Mouse (Mus musculus): Measurements from ENCODE around the gene Gm9745.
"Not testable (repeated sequence)": the region's sequence is repeated elsewhere in the genome, so short reads cannot be mapped to it uniquely, and the experiment has no call there.

Gene Gm9745

GRCm38 (mm10) chr13:8948131-8948530 is at the start of gene Gm9745:
TSS of gene Gm9745 (minus strand) at chr13:8948231.
- DNase-seq (ENCODE audit: low read depth): not testable (repeated sequence)

GRCm38 (mm10) chr13:8997221-8997620 is 49.2 kb upstream of the Gm9745 start:
- DNase-seq (ENCODE audit: low read depth): not testable (repeated sequence)

GRCm38 (mm10) chr13:8995990-8996786 is 48.2 kb upstream of the Gm9745 start, which contains the start of gene Gtpbp4:
TSS of gene Gtpbp4 (minus strand) at chr13:8996083.
- DNase-seq (ENCODE audit: low read depth): peak; percentile 97

- DNase-seq (ENCODE audit: low read depth): peak; percentile 15
Observed at GRCm38 (mm10) chr13:8995159-8995989, 47.3 kb upstream of the Gm9745 start.

DNA sequence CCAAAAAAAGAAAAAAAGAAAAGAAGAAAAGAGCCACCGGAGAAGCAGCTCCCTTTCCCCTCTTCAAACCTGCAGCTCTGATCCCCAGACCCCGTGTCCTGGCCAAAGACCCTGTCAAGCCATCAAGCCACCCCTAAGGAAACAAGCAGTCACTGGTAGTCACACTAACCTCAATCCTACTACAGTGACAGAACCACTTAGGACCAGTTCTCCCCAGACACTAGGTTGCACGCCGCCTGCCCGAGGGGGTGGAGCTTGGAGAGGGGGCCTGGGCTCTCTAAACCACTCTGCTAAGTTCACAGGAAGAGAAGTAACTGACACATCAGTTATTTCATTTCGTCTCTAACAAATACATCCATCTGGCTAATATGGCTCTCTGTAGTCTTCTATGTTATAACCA is 44.2 kb upstream of the Gm9745 start:
- DNase-seq (ENCODE audit: low read depth): no peak

- no peak for DNase-seq (ENCODE audit: low read depth)
Observed at GRCm38 (mm10) chr13:8972972-8973371, 24.9 kb upstream of the Gm9745 start.

GRCm38 (mm10) chr13:8972369-8972768 is 24.3 kb upstream of the Gm9745 start:
- no peak for DNase-seq (ENCODE audit: low read depth)

DNA sequence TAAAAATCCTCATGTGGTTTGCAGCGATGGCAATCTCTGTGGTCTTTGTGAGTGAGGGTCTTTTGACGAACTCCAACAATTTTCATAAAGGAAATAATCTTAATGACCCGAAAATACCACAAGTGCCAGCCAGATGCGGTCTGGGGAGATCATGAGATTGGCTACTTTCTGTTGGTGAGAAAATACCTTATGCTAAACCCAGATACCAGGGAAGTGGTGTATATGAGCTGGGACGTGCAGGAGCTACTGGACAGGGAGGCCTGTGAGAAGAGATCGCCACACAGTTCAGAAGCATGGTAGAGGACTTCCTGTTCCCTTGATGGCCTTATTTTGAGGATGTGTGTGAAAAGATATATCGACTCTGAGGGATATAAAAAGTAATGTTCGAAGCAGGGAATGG is 19.7 kb upstream of the Gm9745 start:
- DNase-seq (ENCODE audit: low read depth): no peak

DNA sequence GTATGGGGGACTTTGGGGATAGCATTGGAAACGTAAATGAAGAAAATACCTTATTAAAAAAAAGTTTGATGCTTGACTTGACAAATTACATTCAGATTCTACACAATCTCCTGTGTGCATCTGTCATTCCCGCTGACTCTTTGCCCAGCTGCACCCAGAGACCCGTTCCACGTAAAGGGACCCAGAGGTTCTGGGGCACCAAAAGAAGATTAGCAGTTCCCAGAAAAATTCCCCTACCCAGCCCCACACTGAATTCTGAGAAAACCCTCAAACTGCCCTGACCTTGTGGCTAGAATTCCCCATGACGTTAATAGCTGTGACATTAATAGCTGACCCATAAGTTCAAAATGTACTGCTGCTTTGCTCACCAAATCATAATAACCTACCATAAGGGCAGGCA is 17.2 kb upstream of the Gm9745 start:
- no peak for DNase-seq (ENCODE audit: low read depth)

GRCm38 (mm10) chr13:8962266-8962665 is 14.2 kb upstream of the Gm9745 start:
- not testable (repeated sequence) for DNase-seq (ENCODE audit: low read depth)

DNA sequence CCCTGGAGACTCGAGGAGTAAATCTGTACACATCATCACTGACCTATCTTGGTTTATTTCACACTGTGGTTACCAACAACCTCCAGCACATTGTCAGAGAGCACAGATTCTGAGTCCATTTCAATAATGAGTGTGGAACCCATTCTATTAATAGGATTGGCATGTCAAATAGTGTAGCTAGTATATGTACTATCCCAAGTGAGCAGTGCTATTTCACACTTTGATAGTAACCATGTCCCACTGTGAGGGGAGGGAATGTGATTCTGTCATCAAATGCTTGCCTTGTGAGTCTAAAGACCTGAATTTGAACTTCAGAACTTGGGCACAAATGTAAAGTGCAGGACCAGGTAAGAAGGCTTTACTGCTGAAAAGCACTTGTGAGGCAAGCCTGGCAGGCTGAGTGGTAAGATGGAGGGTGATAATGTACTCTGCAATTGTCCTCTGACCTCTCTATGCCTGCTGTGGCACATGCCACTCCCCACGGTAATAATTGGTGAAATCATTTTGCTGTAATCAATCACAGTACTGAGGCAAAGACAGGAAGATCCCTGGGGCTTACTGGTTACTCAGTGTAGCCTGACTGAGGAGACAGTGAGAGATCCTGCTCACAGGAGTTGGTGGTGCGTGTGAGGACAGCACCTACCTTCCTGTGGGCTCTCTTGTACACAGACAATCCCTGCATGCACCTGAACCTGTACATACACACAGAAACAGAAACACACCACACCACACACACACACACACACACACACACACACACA is 13.3 kb upstream of the Gm9745 start:
- DNase-seq (ENCODE audit: low read depth): not testable (repeated sequence)

DNA sequence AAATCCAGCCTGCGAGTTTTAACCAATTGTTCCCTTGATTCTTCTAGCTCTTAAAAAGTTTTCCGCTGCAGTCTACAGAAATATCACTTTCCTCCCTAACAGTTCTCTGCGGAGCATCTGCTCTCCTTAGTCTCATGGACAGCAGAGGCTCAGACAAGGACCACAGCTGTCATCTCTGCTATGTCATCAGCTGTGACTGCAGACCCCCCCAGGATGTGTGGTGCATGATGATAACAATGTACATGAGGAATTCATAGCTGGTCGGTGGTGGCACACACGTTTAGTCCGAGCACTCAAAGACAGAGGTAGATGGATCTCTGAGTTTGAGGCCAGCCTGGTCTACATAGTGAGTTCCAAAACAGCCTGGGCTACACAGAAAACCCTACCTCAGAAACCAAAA is 11.5 kb upstream of the Gm9745 start:
- DNase-seq (ENCODE audit: low read depth): not testable (repeated sequence)

- not testable (repeated sequence) for DNase-seq (ENCODE audit: low read depth)
Observed at GRCm38 (mm10) chr13:8959058-8959457, 11.0 kb upstream of the Gm9745 start.

DNA sequence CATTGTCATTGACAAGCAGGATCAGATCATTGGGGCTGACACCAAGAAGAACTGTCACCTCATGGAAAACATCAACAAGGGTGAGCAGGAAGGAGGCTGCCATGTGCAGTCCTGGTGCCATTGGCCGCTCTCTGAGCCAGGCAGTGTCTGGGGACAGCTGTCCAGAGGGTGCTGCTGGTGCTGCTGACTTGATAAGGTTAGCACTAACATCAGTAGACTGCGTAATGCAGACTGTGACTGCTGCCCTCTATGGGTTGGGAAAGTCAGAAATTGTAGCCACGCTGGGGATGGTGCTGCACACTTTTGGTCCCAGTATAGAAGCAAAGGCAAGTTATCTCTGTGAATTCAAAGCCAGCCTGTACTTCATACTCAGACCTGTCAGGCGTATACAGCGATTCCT is 8.8 kb upstream of the Gm9745 start:
- not testable (repeated sequence) for DNase-seq (ENCODE audit: low read depth)

GRCm38 (mm10) chr13:8955127-8955526 is 7.1 kb upstream of the Gm9745 start:
- not testable (repeated sequence) for DNase-seq (ENCODE audit: low read depth)

DNA sequence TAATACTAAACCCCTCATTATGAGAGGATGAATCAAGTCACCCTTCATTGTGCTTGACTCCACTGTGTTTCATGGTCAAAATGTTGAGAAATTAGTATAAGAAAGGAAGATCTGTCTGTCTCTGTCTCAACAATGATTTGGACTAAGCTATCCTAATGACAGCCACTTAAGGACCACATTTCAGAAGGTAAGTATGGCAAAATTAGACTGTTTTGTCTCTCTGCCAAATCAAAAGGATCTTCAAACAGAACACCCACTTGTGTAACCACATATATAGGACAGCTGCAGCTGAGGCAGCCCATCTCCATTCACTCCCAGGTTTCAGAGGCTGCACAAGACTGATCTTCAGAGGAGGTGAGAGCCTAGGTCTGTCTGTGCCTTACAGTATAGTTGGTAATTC is 4.5 kb upstream of the Gm9745 start, which contains the start of gene Idi2:
Idi2 (plus strand) TSS at position 301 of the 400 bp plus-strand sequence.
- DNase-seq (ENCODE audit: low read depth): not testable (repeated sequence)

GRCm38 (mm10) chr13:8943828-8944227 is 4.2 kb downstream of the Gm9745 start:
- DNase-seq (ENCODE audit: low read depth): not testable (repeated sequence)

DNA sequence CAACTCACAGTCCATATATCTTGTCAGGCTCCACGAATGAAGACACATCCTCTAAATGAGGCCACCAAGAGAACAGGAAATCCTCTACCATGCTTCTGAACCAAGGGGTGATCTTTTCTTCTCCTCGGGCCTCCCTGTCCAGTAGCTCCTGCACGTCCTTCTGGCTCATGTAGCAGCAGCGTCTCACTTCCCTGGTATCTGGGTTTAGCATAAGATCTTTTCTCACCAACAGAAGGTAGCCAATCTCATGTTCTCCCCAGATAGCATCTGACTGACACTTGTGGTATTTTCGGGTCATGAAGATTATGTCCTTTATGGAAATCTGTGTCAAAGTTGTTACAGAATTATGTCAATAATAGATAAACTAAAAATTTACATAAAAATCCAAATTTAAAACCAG is 6.3 kb downstream of the Gm9745 start:
- not testable (repeated sequence) for DNase-seq (ENCODE audit: low read depth)

DNA sequence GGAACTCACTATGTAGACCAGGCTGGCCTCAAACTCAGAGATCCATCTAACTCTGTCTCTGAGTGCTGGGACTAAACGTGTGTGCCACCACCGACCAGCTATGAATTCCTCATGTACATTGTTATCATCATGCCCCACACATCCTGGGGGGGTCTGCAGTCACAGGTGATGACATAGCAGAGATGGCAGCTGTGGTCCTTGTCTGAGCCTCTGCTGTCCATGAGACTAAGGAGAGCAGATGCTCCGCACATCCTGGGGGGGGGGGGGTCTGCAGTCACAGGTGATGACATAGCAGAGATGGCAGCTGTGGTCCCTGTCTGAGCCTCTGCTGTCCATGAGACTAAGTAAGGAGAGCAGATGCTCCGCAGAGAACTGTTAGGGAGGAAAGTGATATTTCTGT is 6.9 kb downstream of the Gm9745 start:
- not testable (repeated sequence) for DNase-seq (ENCODE audit: low read depth)

GRCm38 (mm10) chr13:8937611-8938140 is 10.4 kb downstream of the Gm9745 start:
- DNase-seq (ENCODE audit: low read depth): not testable (repeated sequence)

DNA sequence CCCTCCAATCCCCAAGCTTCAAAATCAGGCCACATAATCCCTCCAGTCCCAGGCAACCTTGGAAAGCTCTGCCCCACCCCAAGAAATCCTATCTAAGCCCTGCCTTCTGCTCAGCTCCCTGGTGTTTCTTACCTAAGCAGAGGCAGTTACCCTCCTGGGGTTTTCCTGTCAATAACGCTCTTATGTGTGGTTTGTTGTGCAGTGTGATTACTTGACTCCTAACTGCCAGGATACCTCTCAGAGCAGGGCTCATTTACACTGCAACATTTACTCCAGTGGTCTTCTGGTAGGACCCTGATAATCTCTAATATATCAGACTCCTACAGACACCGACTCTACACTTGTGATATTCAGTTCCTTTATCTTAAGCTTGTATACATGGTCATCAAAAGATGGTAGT is 14.5 kb downstream of the Gm9745 start:
- no peak for DNase-seq (ENCODE audit: low read depth)

DNA sequence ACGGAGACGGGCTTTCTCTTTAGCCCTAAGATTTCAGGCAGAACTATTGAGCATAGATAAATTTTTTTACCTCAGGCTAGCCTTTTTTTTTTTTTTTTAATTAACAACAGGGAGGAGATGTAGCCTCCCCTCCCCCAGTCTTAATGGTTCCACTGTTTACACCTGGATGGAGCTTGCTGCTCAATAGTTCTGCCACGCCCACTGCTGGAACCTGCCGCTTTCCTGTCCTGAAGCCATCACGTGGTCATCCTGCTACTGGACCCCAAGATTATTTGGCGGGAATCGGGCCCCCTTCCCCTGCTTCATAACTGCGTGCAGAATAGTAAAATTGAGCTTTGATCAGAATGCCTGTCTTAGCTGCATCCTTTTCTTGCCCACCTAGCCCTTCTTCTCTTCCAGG is 34.1 kb downstream of the Gm9745 start:
- DNase-seq (ENCODE audit: low read depth): not testable (repeated sequence)
